Mouse (Mus musculus): Measurements from ENCODE around the gene Sec11a.

The Sec11a gene

DNA sequence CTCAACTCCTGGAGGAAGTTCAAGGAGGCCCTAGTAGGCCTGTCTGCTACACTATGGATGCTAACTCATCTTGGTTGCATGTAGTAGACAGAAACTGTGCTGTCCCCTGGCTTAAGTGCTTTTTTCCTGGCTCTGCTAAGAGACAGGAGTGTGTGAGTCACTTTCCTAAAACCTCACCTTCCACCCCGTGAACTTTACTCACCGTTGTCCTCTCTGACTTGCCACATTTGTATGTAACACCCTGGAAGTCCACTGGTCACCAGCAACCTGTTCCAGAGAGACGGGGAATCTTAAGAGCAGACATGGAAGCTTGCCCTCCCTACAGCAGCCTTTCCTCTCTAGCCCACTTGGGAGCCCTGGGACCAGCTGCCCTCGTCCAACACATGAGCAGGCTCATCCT, 49.9 kb downstream of the Sec11a start:
- no peak for DNase-seq (ENCODE audit: low read depth, low spot score)

GRCm38 (mm10) chr7:80897134-80897533, 50.4 kb downstream of the Sec11a start:
- no peak for DNase-seq (ENCODE audit: low read depth, low spot score)

- no peak for DNase-seq (ENCODE audit: low read depth, low spot score)
These were observed 52.6 kb downstream of the Sec11a start for GRCm38 (mm10) chr7:80894815-80895519.

DNA sequence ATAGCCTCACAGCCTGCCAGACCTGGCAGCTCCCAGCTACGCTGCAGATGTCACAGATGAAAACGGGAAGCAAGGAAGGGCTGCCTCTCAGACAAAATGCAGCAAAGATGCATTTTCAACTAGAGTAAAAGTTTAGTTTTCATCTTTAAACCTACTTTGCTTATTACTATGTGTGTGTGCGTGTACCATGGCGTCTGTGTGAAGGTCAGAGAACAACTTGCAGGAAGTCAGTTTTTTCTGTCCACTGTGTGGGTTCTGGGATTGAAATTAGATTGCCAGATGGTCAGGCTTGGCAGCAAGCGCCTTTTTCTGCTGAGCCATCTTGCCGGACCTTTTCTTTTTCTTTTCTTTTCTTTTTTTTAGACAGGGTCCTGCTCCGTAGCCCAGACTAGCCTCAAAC, 53.4 kb downstream of the Sec11a start:
- no peak for DNase-seq (ENCODE audit: low read depth, low spot score)

GRCm38 (mm10) chr7:80893753-80894129, 53.8 kb downstream of the Sec11a start:
- no peak for DNase-seq (ENCODE audit: low read depth, low spot score)

DNA sequence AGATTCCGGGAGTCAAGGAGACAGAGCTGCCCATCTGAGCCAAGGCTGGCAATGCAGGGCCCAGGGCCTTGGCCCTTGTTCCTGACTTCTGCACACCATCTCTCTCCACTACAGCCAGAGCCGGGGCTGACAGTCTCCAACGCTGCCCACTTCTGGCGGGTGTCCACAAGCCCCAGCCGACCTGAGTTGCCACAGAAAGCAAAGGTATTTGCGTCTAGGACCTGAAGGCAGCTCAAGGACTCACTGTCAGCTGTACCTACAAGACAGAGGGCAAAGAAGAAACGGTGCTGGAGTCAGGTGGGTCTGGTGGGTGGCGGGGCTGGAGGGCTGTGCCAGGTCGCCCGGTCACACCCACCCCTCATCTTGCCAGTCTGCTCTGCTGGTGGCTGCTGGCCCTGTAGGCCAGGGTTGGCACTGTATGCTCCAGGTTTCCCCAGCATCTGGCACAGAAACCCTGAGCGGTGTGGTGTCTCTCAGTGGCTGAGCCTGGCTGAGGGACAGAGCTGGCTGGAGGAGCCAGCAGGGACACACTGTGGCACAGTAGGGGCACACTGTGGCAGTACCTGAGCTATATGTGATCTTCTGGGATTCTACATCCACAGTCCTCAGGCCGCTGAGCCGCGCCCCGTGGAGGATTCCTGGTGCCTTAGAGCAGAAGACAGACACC, 54.4 kb downstream of the Sec11a start:
- DNase-seq (ENCODE audit: low read depth, low spot score): no peak

GRCm38 (mm10) chr7:80889841-80890241, 57.7 kb downstream of the Sec11a start:
- DNase-seq (ENCODE audit: low read depth, low spot score): peak; percentile 82

GRCm38 (mm10) chr7:80889021-80889511, 58.5 kb downstream of the Sec11a start:
- DNase-seq (ENCODE audit: low read depth, low spot score): peak; percentile 68

DNA sequence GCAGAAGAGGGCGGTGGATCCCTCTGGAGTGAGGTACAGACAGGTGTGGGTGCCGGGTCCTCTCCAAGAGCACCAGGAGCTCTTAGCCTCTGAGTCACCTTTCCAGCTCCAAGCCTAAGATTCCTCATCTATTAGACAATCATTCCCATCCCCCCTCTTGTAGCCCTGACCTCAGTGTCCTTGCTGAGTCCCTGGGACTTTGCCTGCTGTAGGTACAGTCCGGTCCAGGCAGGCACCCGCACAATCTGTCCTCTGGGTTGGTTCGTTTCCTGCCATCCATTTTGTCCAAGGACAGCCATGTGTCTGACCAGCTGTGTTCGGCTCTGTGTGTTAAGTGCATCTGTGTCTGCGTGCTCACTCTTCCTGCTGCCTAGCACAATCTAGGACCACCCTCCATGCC, 59.0 kb downstream of the Sec11a start:
- peak; percentile 32 for DNase-seq (ENCODE audit: low read depth, low spot score)

GRCm38 (mm10) chr7:80885666-80886065, 61.9 kb downstream of the Sec11a start:
- DNase-seq (ENCODE audit: low read depth, low spot score): peak; percentile 72

- peak; percentile 93 for DNase-seq (ENCODE audit: low read depth, low spot score)
These were observed 64.6 kb downstream of the Sec11a start for GRCm38 (mm10) chr7:80882830-80883505.

GRCm38 (mm10) chr7:80875727-80876126, 71.9 kb downstream of the Sec11a start:
- DNase-seq (ENCODE audit: low read depth, low spot score): no peak

DNA sequence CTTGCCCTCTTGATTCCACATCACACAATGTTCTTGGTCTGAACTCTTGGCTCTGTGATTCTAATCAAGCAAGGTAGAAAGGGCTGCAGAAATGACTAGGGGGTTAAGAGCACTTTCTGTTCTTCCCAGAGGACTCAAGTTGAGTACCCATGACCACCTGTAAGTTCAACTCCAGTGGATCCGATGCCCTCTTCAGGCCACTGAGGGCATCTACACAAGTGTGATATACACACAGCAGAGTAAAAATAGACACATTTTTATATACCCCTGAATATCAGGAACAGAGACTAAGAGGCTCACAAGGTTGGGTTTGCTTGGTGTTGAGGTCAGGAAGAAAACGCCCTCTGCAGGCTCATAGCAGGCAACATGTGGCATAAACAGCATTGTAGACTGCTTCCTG, 73.9 kb downstream of the Sec11a start:
- no peak for DNase-seq (ENCODE audit: low read depth, low spot score)

DNA sequence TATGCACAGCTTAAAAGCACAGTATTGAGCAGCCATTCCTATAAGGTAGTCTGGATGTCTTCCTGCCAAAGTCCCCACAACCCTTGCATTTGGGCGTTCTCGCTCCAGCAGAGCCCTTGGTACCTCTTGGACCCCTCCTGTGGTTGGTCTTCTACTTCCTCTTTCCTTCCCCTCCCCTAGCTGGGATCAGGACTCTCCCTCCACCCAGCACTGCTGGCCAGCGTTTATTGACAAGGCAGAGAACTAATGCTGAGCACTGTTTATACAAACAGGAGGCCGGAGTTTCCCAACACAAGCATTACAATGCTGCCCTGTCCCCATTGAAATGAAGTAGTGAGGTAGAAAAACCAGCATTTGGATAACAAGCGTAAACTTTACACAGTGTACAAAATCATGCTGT, 74.5 kb downstream of the Sec11a start:
- no peak for DNase-seq (ENCODE audit: low read depth, low spot score)

- no peak for DNase-seq (ENCODE audit: low read depth, low spot score)
These were observed 78.9 kb downstream of the Sec11a start for GRCm38 (mm10) chr7:80868686-80869085.

DNA sequence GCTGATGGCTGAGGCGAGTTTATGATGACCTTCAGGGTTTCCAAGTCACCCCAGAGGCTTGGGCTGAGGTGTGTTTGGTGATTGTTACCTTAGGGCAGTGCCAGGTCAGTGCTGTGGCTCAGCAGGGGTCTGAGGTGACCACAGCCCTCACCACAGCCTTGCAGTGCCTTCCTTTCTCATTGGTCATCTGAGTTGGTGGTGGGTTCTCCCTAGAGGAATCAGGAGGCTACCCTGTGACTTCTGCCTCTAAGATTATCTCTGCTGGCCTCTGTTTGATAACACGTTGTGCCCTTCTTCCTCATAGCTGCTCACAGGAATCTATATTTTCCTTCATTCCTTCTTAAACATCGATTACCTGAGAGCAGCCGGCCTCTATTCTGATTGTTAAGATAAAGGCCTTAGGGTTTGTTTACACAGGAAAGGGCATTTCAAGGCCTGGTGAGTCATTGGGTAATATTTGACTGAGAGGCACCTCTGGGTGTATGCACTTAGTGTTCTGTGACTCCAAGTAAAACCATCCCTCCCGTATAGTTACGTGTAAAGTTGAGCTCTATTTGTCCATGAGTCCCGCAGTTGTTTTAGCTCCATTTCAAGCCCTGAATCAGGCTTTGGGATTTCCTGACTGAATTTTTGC, 80.9 kb downstream of the Sec11a start:
- DNase-seq (ENCODE audit: low read depth, low spot score): no peak

DNA sequence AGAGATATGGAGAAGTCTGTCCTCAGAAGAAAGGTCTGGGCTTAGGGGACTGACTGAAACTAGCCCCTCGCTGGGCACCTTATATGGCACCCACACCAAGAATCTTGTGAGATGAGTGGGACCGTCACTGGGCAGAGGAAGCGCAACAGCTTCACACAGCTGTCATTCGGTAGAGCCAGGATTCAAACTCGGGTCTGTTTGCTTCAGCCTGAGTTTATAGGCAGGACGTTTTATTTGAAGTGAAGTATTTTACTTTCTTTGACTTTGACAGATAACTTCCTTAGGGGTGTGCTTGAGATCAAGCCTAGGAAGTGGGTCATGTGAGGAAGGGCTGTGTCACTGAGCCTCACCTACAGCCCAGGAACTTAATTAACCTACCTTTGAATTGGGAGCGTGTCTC, 82.1 kb downstream of the Sec11a start:
- peak; percentile 54 for DNase-seq (ENCODE audit: low read depth, low spot score)

GRCm38 (mm10) chr7:80864831-80865230, 82.7 kb downstream of the Sec11a start:
- peak; percentile 89 for DNase-seq (ENCODE audit: low read depth, low spot score)

GRCm38 (mm10) chr7:80864151-80864550, 83.4 kb downstream of the Sec11a start:
- peak; percentile 62 for DNase-seq (ENCODE audit: low read depth, low spot score)

GRCm38 (mm10) chr7:80863520-80863919, 84.1 kb downstream of the Sec11a start:
- peak; percentile 31 for DNase-seq (ENCODE audit: low read depth, low spot score)

- peak; percentile 56 for DNase-seq (ENCODE audit: low read depth, low spot score)
These were observed 85.1 kb downstream of the Sec11a start for GRCm38 (mm10) chr7:80862475-80862874.

DNA sequence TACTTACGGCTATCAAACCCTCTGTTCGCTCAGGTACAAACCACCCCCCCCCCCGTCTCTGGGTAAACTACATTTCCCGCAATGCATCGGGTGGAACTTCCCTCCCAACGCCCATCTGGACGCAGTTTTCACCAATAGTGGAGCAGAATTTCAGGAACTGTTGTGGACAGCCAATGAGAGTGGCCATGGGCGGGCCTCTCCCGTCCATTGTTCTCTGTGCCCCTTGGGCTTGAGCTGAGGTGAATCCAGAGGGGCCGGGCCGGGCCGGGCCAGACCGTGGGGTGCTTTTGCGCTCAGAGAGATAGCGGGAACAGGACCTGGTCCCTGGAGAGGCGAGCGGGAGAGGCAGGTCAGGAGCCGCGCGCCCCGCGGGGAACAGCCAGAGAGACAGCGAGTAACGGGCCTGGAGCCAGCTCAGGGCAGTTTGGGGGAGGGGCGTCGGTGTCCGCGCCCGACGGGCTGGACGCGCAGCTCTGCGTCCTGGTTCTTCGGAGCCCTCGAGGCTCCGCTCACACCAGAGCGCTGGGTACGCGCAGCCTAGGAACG, 86.8 kb downstream of the Sec11a start, which contains the start of gene Zscan2:
Gene Zscan2 (plus strand): TSS at position 192 of the 546 bp plus-strand sequence.
- DNase-seq (ENCODE audit: low read depth, low spot score): peak; percentile 94
